Mouse (Mus musculus): ENCODE results near the gene Rnf135. TPM values are rescaled to one million over a fixed set of nuclear protein-coding genes. Genes with fewer than 3 reads are reported as not detected.
"Not testable (repeated sequence)": the region's sequence is repeated elsewhere in the genome, so short reads cannot be mapped to it uniquely, and the experiment has no call there.

Gene Rnf135
- polyA plus RNA-seq, 1 experiment from 2014 or later, result 3.8 TPM

DNA sequence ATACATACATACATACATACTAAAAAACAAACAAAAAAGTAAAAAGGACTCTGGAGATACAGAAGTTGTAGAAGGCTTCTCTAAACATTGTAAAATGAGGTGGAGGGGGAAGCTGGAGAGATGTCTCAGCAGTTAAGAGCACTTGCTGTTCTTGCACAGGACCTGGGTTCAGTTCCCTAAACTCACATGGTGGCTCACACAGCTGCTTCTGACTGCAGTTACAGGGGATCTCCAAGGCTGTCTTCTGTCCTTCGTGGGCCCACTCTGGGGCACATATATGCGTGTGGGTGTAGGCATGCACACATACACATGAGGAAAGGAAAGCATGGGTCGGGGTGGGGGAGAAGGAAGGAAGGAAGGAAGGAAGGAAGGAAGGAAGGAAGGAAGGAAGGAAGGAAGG is 14.0 kb upstream of the Rnf135 start:
- Histone ChIP-seq H3K9ac (ENCODE audit: low read depth, low read length) (no peak overlapping the region), H3K9me3 (ENCODE audit: control insufficient read depth, low read length) (no peaks in the 10 kb centered on the region), H3K4me3 (ENCODE audit: low read depth, low read length) (no peak overlapping the region), H3K27me3 (ENCODE audit: control insufficient read depth, insufficient read depth, low read length) (no peaks in the 10 kb centered on the region), H3K4me1 (replicated peaks; ENCODE audit: control insufficient read depth, insufficient read depth, low read length) (no peaks in the 10 kb centered on the region), H3K27ac (ENCODE audit: low read depth, low read length) (no peak overlapping the region), H3K36me3 (ENCODE audit: control insufficient read depth, insufficient read depth, low read length) (no peaks in the 10 kb centered on the region), H3K4me2 (replicated peaks; ENCODE audit: low read depth, low read length) (no peak overlapping the region)
- ATAC-seq (ENCODE audit: low FRiP score), result no peak
- 83% methylated on average over 3 of the region's 3 CpGs for WGBS
- no peak for DNase-seq (ENCODE audit: low spot score)

DNA sequence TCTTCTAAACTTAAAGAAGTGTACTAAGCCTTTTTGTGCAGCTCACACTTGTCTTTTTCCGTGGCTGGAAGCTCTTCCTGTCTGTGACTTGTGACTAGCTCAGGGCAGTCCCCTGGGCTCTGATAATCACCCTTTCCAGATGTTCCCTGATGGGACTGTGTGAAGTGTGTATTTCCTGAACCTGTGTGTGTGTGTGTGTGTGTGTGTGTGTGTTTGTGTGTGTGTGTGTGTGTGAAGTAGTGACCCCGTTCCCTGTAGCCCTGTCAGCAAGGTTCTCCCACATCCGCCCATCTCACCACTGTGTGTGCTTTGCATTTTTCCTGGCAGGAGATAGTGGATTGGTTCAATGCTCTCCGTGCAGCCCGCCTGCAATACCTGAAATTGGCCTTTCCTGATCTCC is 13.3 kb upstream of the Rnf135 start:
- WGBS, result 73% methylated on average over 5 of the region's 5 CpGs
- H3K36me3 ChIP-seq (ENCODE audit: control insufficient read depth, insufficient read depth, low read length), result no peaks in the 10 kb centered on the region
- no peak overlapping the region for H3K4me2 ChIP-seq (replicated peaks; ENCODE audit: low read depth, low read length)
- no peaks in the 10 kb centered on the region for H3K4me1 ChIP-seq (replicated peaks; ENCODE audit: control insufficient read depth, insufficient read depth, low read length)
- no peak overlapping the region for H3K4me3 ChIP-seq (ENCODE audit: low read depth, low read length)
- no peak for DNase-seq (ENCODE audit: low spot score)
- H3K27ac ChIP-seq (ENCODE audit: low read depth, low read length), result no peak overlapping the region
- no peak for ATAC-seq (ENCODE audit: low FRiP score)
- H3K9ac ChIP-seq (ENCODE audit: low read depth, low read length), result no peak overlapping the region
- no peaks in the 10 kb centered on the region for H3K27me3 ChIP-seq (ENCODE audit: control insufficient read depth, insufficient read depth, low read length)
- no peaks in the 10 kb centered on the region for H3K9me3 ChIP-seq (ENCODE audit: control insufficient read depth, low read length)

DNA sequence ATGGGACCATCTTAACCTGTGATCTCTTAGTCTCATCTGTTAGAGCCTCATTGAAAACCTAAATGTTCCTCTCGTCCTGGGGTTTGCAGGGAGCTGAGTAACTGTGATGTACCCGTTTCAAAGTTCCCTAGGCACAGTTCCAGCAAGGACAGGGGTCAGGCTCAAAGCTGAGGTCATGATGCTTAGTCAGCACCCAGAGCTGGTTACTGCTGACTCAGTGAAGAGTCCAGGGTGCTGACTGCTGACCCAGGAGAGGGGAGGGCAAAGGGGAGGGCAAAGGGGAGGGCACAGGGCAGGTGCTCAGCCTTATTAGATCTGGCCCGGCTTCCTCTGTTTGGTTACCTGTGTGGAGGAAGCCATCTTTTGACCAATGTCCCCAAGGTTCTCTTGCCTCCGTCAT is 11.8 kb upstream of the Rnf135 start:
- ATAC-seq (ENCODE audit: low FRiP score), result no peak
- no peak overlapping the region for H3K4me2 ChIP-seq (replicated peaks; ENCODE audit: low read depth, low read length)
- H3K9me3 ChIP-seq (ENCODE audit: control insufficient read depth, low read length), result no peaks in the 10 kb centered on the region
- 71% methylated on average over 4 of the region's 4 CpGs for WGBS
- H3K36me3 ChIP-seq (ENCODE audit: control insufficient read depth, insufficient read depth, low read length), result no peaks in the 10 kb centered on the region
- no peak overlapping the region for H3K27ac ChIP-seq (ENCODE audit: low read depth, low read length)
- H3K9ac ChIP-seq (ENCODE audit: low read depth, low read length), result no peak overlapping the region
- no peaks in the 10 kb centered on the region for H3K27me3 ChIP-seq (ENCODE audit: control insufficient read depth, insufficient read depth, low read length)
- DNase-seq (ENCODE audit: low spot score), result no peak
- no peaks in the 10 kb centered on the region for H3K4me1 ChIP-seq (replicated peaks; ENCODE audit: control insufficient read depth, insufficient read depth, low read length)
- no peak overlapping the region for H3K4me3 ChIP-seq (ENCODE audit: low read depth, low read length)

DNA sequence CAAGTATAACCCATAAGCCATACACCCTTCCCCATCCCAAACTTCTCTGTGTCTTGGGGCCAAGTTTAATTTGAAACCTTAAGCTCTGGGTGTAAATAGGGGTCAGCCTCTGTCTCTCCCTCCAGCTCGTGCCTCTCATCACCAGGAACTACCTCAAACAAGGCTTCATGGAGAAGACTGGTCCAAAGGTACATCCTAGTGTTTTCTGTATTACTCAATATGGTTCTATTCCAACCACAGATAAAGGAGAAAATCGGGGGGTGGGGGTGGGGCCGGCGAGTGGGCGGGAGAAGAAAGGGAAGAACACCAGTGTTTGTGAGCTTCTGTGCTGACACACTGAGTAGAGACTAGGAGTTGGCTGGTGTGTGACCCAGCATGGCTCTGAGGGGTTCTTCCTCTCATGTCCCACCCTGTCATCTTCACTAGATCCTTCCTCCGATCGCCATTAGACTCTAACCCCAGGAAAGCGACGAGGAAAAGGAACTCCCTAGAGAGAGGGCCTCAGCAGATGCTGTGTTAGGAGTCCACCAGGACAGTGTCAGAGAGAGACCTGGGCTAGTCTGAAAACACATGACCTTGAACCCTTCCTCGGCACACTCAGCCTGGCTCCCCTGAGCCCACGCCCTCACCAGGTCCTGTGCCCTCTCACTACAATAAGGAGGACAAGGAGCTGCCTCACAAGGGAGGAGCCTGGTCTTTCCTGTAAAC is 9.5 kb upstream of the Rnf135 start:
- Histone ChIP-seq H3K9ac (ENCODE audit: low read depth, low read length) (no peak overlapping the region), H3K4me2 (replicated peaks; ENCODE audit: low read depth, low read length) (no peak overlapping the region), H3K27me3 (ENCODE audit: control insufficient read depth, insufficient read depth, low read length) (no peaks in the 10 kb centered on the region), H3K4me3 (ENCODE audit: low read depth, low read length) (no peak overlapping the region), H3K27ac (ENCODE audit: low read depth, low read length) (no peak overlapping the region), H3K4me1 (replicated peaks; ENCODE audit: control insufficient read depth, insufficient read depth, low read length) (no peaks in the 10 kb centered on the region), H3K9me3 (ENCODE audit: control insufficient read depth, low read length) (no peaks in the 10 kb centered on the region), H3K36me3 (ENCODE audit: control insufficient read depth, insufficient read depth, low read length) (no peaks in the 10 kb centered on the region)
- DNase-seq (ENCODE audit: low spot score) (no peak), ATAC-seq (ENCODE audit: low FRiP score) (no peak)
- 87% methylated on average over 11 of the region's 11 CpGs for WGBS

DNA sequence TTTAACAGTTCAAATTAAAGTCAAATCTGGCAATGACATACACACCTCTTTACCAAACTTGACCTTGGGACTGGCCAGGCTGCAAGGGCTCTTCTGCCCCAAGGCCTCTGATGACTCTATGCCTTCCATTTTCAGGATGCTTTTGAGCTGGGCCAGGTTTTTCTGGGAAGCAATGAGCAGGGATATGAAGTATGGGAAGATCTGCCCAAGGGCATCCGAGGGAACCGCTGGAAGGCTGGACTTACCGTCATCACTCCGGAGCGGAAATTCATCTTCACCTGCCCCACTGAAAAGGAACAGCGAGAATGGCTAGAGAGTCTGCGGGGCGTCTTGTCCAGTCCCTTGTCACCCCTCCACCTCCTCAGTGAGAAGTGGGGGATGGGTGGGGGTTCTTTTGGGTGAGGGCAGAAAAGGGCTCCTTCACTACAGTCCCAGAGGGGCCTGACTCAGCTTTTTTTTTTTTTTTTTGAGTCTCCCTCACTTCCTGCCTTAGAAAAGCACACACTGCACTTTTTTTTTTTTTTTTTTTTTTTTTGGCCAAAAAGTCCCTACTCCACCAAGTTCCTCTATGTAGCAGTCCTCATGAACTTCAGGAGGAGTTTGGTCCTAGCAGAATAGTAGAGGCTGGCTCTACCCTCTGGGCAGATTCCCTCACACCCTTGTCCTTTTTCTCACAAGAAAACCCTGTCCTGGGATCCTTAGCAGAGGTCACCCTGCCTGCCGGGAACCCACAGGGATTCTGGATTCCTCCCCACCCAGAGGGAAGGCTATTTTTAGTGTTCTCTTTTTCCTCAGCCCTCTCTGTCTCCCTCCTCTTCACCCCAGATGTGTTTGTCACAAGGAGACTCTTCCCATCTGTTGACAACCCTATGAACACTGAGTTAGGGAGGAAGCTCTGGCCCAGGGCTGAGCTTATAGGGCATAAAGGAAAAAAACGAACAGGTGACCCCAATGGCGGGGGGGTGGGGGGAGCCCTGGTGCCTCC is 6.4 kb upstream of the Rnf135 start:
- 75% methylated on average over 11 of the region's 11 CpGs for WGBS
- no peak for DNase-seq (ENCODE audit: low spot score)
- no peak for ATAC-seq (ENCODE audit: low FRiP score)

DNA sequence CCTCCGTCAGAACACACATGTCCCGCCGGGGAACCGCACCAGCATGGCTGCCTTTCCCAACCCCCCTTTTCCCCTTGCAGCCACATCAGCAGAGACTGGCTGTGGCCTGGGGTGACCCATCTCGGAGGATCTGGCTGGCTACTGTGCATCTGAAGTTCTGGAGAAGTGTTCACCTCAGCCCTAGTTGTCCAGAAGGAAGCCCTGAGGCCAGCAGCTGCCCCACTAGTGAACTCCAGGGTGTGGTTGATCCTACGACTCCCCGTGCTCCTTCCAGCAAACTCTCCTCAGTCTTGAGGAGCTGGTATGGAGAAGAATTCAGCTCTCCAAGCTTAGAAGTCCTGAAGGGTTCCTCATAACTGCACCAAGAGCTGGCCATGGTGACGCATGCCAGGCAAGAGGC is 5.3 kb upstream of the Rnf135 start:
- 85% methylated on average over 8 of the region's 8 CpGs for WGBS
- no peaks in the 10 kb centered on the region for H3K9me3 ChIP-seq (ENCODE audit: control insufficient read depth, low read length)
- H3K4me2 ChIP-seq (replicated peaks; ENCODE audit: low read depth, low read length), result no peak overlapping the region
- H3K27me3 ChIP-seq (ENCODE audit: control insufficient read depth, insufficient read depth, low read length), result no peaks in the 10 kb centered on the region
- no peak overlapping the region for H3K27ac ChIP-seq (ENCODE audit: low read depth, low read length)
- no peaks in the 10 kb centered on the region for H3K36me3 ChIP-seq (ENCODE audit: control insufficient read depth, insufficient read depth, low read length)
- no peak for DNase-seq (ENCODE audit: low spot score)
- no peak overlapping the region for H3K9ac ChIP-seq (ENCODE audit: low read depth, low read length)
- ATAC-seq (ENCODE audit: low FRiP score), result no peak
- H3K4me3 ChIP-seq (ENCODE audit: low read depth, low read length), result no peak overlapping the region
- H3K4me1 ChIP-seq (replicated peaks; ENCODE audit: control insufficient read depth, insufficient read depth, low read length), result no peaks in the 10 kb centered on the region

More for the DNA sequence above, 6.4 kb upstream of the Rnf135 start:
- no peak overlapping the region for H3K4me2 ChIP-seq (replicated peaks; ENCODE audit: low read depth, low read length)
- no peak overlapping the region for H3K9ac ChIP-seq (ENCODE audit: low read depth, low read length)
- H3K36me3 ChIP-seq (ENCODE audit: control insufficient read depth, insufficient read depth, low read length), result no peaks in the 10 kb centered on the region
- no peaks in the 10 kb centered on the region for H3K4me1 ChIP-seq (replicated peaks; ENCODE audit: control insufficient read depth, insufficient read depth, low read length)
- H3K4me3 ChIP-seq (ENCODE audit: low read depth, low read length), result no peak overlapping the region
- H3K27me3 ChIP-seq (ENCODE audit: control insufficient read depth, insufficient read depth, low read length), result no peaks in the 10 kb centered on the region
- no peaks in the 10 kb centered on the region for H3K9me3 ChIP-seq (ENCODE audit: control insufficient read depth, low read length)
- no peak overlapping the region for H3K27ac ChIP-seq (ENCODE audit: low read depth, low read length)

DNA sequence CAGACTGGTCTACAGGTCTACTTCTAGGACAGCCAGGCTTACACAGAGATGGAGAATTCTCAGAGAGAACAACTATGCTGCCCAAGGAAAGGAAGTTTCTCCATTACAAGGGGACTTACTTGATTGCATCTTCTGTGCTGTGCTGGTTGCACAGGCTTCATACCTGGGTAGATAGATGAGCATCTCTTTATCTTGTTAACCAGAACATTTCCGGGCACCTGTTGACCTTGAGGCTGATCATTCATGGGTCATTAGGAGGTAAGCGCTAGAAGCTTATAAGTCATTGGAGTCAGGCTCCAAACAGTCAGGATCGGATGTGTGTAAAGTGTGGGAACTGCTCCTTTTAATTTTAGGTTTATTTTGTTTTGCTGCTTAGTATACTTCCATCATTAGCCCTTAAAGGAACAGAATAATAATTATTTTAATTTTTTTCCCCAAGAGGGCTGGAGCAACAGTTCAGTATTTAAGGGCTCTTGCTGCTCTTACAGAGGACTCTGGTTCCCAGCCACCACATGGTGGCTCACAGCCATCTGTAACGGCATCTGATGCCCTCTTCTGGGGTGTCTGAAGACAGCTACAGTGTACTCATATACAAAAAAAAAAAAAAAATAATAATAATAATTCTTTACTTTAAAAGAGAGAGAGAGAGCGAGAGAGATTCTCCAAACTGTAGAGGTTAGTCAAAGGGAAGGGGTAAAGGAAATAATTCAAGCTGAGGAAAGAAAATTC is 2.5 kb upstream of the Rnf135 start:
- no peaks in the 10 kb centered on the region for H3K9me3 ChIP-seq (ENCODE audit: control insufficient read depth, low read length)
- H3K36me3 ChIP-seq (ENCODE audit: control insufficient read depth, insufficient read depth, low read length), result no peaks in the 10 kb centered on the region
- DNase-seq (ENCODE audit: low spot score) (no peak), ATAC-seq (ENCODE audit: low FRiP score) (no peak)
- no peak overlapping the region for H3K27ac ChIP-seq (ENCODE audit: low read depth, low read length)
- no peaks in the 10 kb centered on the region for H3K27me3 ChIP-seq (ENCODE audit: control insufficient read depth, insufficient read depth, low read length)
- no peak overlapping the region for H3K9ac ChIP-seq (ENCODE audit: low read depth, low read length)
- H3K4me2 ChIP-seq (replicated peaks; ENCODE audit: low read depth, low read length), result no peak overlapping the region
- H3K4me3 ChIP-seq (ENCODE audit: low read depth, low read length), result no peak overlapping the region
- H3K4me1 ChIP-seq (replicated peaks; ENCODE audit: control insufficient read depth, insufficient read depth, low read length), result no peaks in the 10 kb centered on the region
- 75% methylated on average over 5 of the region's 5 CpGs for WGBS

DNA sequence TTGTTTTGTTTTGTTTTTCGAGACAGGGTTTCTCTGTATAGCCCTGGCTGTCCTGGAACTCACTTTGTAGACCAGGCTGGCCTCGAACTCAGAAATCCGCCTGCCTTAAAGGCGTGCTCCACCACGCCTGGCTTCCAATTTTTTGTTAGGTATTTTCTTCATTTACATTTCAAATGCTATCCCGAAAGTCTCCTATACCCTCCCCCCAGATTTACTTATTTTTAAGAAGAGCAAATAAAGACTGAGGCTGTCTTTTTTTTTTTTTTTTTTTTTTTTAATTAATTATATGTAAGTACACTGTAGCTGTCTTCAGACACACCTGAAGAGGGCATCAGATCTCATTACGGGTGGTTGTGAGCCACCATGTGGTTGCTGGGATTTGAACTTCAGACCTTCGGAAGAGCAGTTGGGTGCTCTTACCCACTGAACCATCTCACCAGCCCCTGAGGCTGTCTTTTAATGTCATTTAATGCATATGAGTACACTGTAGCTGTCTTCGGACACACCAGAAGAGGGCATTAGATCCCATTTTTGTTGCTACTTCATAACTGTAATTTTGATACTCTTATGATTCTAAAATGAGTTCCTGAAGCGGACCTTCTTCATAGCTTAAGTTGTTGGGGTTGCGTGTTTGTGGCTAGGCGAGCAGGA is 472 bp upstream of the Rnf135 start:
- peak overlapping the region; percentile 46 for H3K9ac ChIP-seq (ENCODE audit: low read depth, low read length)
- DNase-seq (ENCODE audit: low spot score); H3K36me3 ChIP-seq (ENCODE audit: control insufficient read depth, insufficient read depth, low read length); H3K4me1 ChIP-seq (replicated peaks; ENCODE audit: control insufficient read depth, insufficient read depth, low read length); H3K27me3 ChIP-seq (ENCODE audit: control insufficient read depth, insufficient read depth, low read length); ATAC-seq (ENCODE audit: low FRiP score); H3K9me3 ChIP-seq (ENCODE audit: control insufficient read depth, low read length); H3K27ac ChIP-seq (ENCODE audit: low read depth, low read length): not testable (repeated sequence)
- peak overlapping the region; percentile 42 for H3K4me3 ChIP-seq (ENCODE audit: low read depth, low read length)
- H3K4me2 ChIP-seq (replicated peaks; ENCODE audit: low read depth, low read length), result peak overlapping the region; percentile 42
- 48% methylated on average over 12 of the region's 12 CpGs for WGBS

Data from hindbrain, embryonic 11.5 days (tissue).